ENCODE assay signal across 22 mouse cellular contexts in the genomic region with DNA sequence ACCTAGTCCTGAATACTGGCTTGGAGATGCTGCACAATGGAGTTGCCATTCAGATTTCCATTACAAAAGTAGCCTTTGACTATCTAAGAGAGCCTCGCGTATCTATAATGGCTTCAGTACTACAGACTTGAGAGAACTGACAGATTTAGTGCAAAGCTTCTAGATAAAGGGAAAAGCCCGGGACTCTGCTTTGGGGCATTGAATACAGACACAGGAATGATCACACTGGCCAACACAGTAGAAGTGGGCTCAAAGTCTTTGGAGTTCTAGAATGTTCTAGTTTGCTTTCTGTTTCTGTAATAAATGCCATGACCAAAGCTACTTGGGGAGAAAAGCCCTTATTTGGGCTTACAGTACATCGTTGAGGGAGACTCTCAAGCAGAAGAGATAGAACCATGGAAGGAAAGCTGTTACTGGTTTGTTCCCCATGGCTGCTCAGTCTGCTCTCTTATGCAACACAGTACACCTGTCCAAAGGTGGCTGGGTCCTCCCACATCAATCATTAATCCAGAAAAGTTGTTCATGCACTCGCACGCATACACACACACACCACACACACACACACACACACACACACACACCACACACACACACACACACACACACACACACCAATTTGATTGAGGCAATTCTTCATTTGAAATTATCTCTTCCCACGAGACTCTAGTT.
A peak's percentile ranks its signal among the peaks of the same experiment; 100 is the strongest.
DNase-seq lines count a peak whose midpoint lies in the region; ATAC-seq and TF ChIP-seq lines count a peak whose summit lies in the region.
"Had no signal": no experiment of that assay in that cellular context is flagged by ENCODE, and none has a peak within 500 bp of the region (broad histone marks: within the 10 kb centered on the region; RNA-seq: fewer than 3 reads in every experiment).

No protein-coding gene starts in this region.

- no peak for ATAC-seq in kidney, embryonic 15.5 days (replicated peaks; ENCODE audit: low FRiP score)
- ATAC-seq in intestine, embryonic 15.5 days, result peak; percentile 87
- no peak for ATAC-seq in hindbrain, embryonic 12.5 days (ENCODE audit: low FRiP score)
- ATAC-seq: forebrain, postnatal 0 days; lung, postnatal 0 days had no signal

- no peak overlapping the region for H3K4me3 ChIP-seq in kidney, embryonic 15.5 days (replicated peaks)
- H3K4me3 ChIP-seq in intestine, embryonic 15.5 days (replicated peaks), result no peak overlapping the region
- H3K4me3 ChIP-seq in thymus, adult 2 months (ENCODE audit: control insufficient read depth, insufficient read depth, low read length), result no peak overlapping the region
- H3K4me3 ChIP-seq in hindbrain, embryonic 12.5 days, result no peak overlapping the region
- H3K4me3 ChIP-seq: embryonic facial prominence, embryonic 10.5 days; heart, embryonic 13.5 days; limb, embryonic 12.5 days; liver, embryonic 15.5 days had no signal

- peak; percentile 52 for DNase-seq in kidney, adult 18-20 months
- DNase-seq in ES-CJ7 (ENCODE audit: low read depth, low spot score), result peak; percentile 18
- DNase-seq in kidney, postnatal 10 days, result peak; percentile 31
- DNase-seq in thymus, adult 2 months, result no peak
- no peak for DNase-seq in cerebellum, postnatal 36 days
- DNase-seq: adrenal gland, postnatal 14 days; cerebellum, adult 8-10 months; forebrain, postnatal 0 days; gastrocnemius, postnatal 25 days; heart, adult 18-20 months; heart, postnatal 14 days; layer of hippocampus, postnatal 36 days had no signal

- H3K9ac ChIP-seq in kidney, embryonic 15.5 days, result no peak overlapping the region
- H3K9ac ChIP-seq in intestine, embryonic 15.5 days, result no peak overlapping the region
- H3K9ac ChIP-seq in hindbrain, embryonic 12.5 days, result no peak overlapping the region
- H3K9ac ChIP-seq: forebrain, postnatal 0 days; heart, embryonic 13.5 days; limb, embryonic 12.5 days; liver, embryonic 15.5 days had no signal

- no peak for TF ChIP-seq POLR2A in thymus, adult 2 months (IDR thresholded peaks at IDR 0.05; ENCODE audit: control insufficient read depth, extremely low read depth, insufficient read depth, low read length, poor library complexity)

- no peaks in the 10 kb centered on the region; the same call in 1 of the 2 replicates for H3K36me3 ChIP-seq in kidney, embryonic 15.5 days
- H3K36me3 ChIP-seq in intestine, embryonic 15.5 days, result no peaks in the 10 kb centered on the region
- H3K36me3 ChIP-seq in thymus, adult 2 months (ENCODE audit: control insufficient read depth, insufficient read depth, low read length), result no peaks in the 10 kb centered on the region
- H3K36me3 ChIP-seq in hindbrain, embryonic 12.5 days, result no peaks in the 10 kb centered on the region
- H3K36me3 ChIP-seq: heart, embryonic 13.5 days had no signal

- no peak overlapping the region for H3K27ac ChIP-seq in kidney, embryonic 15.5 days
- no peak overlapping the region for H3K27ac ChIP-seq in intestine, embryonic 15.5 days
- H3K27ac ChIP-seq in thymus, adult 2 months (ENCODE audit: control insufficient read depth, insufficient read depth, low read length), result no peak overlapping the region
- no peak overlapping the region for H3K27ac ChIP-seq in hindbrain, embryonic 12.5 days
- H3K27ac ChIP-seq: embryonic facial prominence, embryonic 10.5 days; heart, embryonic 13.5 days; limb, embryonic 12.5 days; liver, embryonic 15.5 days; macrophage had no signal

- no peaks in the 10 kb centered on the region for H3K27me3 ChIP-seq in kidney, embryonic 15.5 days
- no peaks in the 10 kb centered on the region for H3K27me3 ChIP-seq in intestine, embryonic 15.5 days (replicated peaks)
- H3K27me3 ChIP-seq in thymus, adult 2 months (ENCODE audit: control insufficient read depth, insufficient read depth, low read length), result no peaks in the 10 kb centered on the region
- no peaks in the 10 kb centered on the region for H3K27me3 ChIP-seq in hindbrain, embryonic 12.5 days
- H3K27me3 ChIP-seq: CH12.LX; heart, embryonic 13.5 days; limb, embryonic 12.5 days; liver, embryonic 15.5 days had no signal

- H3K9me3 ChIP-seq in kidney, embryonic 15.5 days (replicated peaks), result no peaks in the 10 kb centered on the region
- no peaks in the 10 kb centered on the region for H3K9me3 ChIP-seq in intestine, embryonic 15.5 days
- no peaks in the 10 kb centered on the region for H3K9me3 ChIP-seq in hindbrain, embryonic 12.5 days (replicated peaks)
- H3K9me3 ChIP-seq: embryonic facial prominence, embryonic 10.5 days; heart, embryonic 13.5 days; limb, embryonic 12.5 days; liver, embryonic 15.5 days had no signal

- TF ChIP-seq CTCF in thymus, adult 2 months (IDR thresholded peaks at IDR 0.05; ENCODE audit: borderline replicate concordance, control insufficient read depth, extremely low read depth, insufficient read depth, low read length, poor library complexity), result no peak

- 84% methylated on average over 7 of the region's 7 CpGs for WGBS in kidney, embryonic 15.5 days
- WGBS in intestine, embryonic 15.5 days, result 81% methylated on average over 7 of the region's 7 CpGs
- 97% methylated on average over 7 of the region's 7 CpGs for WGBS in thymus, adult 2 months
- WGBS in hindbrain, embryonic 12.5 days, result 69% methylated on average over 7 of the region's 7 CpGs

- no peak overlapping the region for H3K4me2 ChIP-seq in kidney, embryonic 15.5 days
- no peak overlapping the region for H3K4me2 ChIP-seq in intestine, embryonic 15.5 days (replicated peaks)
- H3K4me2 ChIP-seq in hindbrain, embryonic 12.5 days (replicated peaks), result no peak overlapping the region
- H3K4me2 ChIP-seq: heart, embryonic 13.5 days; limb, embryonic 12.5 days; liver, embryonic 15.5 days had no signal

- H3K4me1 ChIP-seq in kidney, embryonic 15.5 days, result peaks cover 6% of the 10 kb centered on the region; the same call in 1 of the 2 replicates
- H3K4me1 ChIP-seq in intestine, embryonic 15.5 days (replicated peaks), result no peaks in the 10 kb centered on the region
- H3K4me1 ChIP-seq in thymus, adult 2 months (replicated peaks; ENCODE audit: control insufficient read depth, insufficient read depth, low read length), result no peaks in the 10 kb centered on the region
- peaks cover 29% of the 10 kb centered on the region for H3K4me1 ChIP-seq in hindbrain, embryonic 12.5 days
- H3K4me1 ChIP-seq: embryonic facial prominence, embryonic 10.5 days; limb, embryonic 12.5 days had no signal

Comparison
In these comparisons a context has a peak if more than half of its experiments do, and no peak if none do; other contexts are left out.
1. DNase-seq: peak in kidney, adult 18-20 months (single experiment), ES-CJ7 (single experiment) and kidney, postnatal 10 days (single experiment); none in thymus, adult 2 months (single experiment) and cerebellum, postnatal 36 days (0 of 2).